In genomic region chr8:108019651-108020050, GRCm38 (mm10) we compare ENCODE assay signal across 24 mouse cellular contexts.
DNase-seq lines count a peak whose midpoint lies in the region; ATAC-seq and TF ChIP-seq lines count a peak whose summit lies in the region.
"Had no signal": no experiment of that assay in that cellular context is flagged by ENCODE, and none has a peak within 500 bp of the region (broad histone marks: within the 10 kb centered on the region; RNA-seq: fewer than 3 reads in every experiment).

No protein-coding gene starts in this region.

- peak overlapping the region; percentile 20; the same call in 1 of the 2 replicates for H3K27ac ChIP-seq in embryonic facial prominence, embryonic 10.5 days (replicated peaks)
- peak overlapping the region; percentile 80; the same call in 1 of the 2 replicates for H3K27ac ChIP-seq in limb, embryonic 12.5 days
- H3K27ac ChIP-seq in neural tube, embryonic 15.5 days (replicated peaks), result no peak overlapping the region
- no peak overlapping the region for H3K27ac ChIP-seq in thymus, adult 2 months (ENCODE audit: control insufficient read depth, insufficient read depth, low read length)
- H3K27ac ChIP-seq: embryonic facial prominence, embryonic 15.5 days; forebrain, embryonic 15.5 days; heart, embryonic 13.5 days; hindbrain, embryonic 14.5 days; hindbrain, postnatal 0 days had no signal

- H3K27me3 ChIP-seq in embryonic facial prominence, embryonic 10.5 days (replicated peaks; ENCODE audit: low read depth, poor library complexity, severe bottlenecking), result no peaks in the 10 kb centered on the region
- H3K27me3 ChIP-seq in limb, embryonic 12.5 days, result no peaks in the 10 kb centered on the region; the same call in 1 of the 2 replicates
- H3K27me3 ChIP-seq in neural tube, embryonic 15.5 days (replicated peaks), result no peaks in the 10 kb centered on the region
- no peaks in the 10 kb centered on the region for H3K27me3 ChIP-seq in thymus, adult 2 months (ENCODE audit: control insufficient read depth, insufficient read depth, low read length)
- H3K27me3 ChIP-seq: embryonic facial prominence, embryonic 15.5 days; forebrain, embryonic 15.5 days; heart, embryonic 13.5 days had no signal

- no peak for TF ChIP-seq POLR2A in thymus, adult 2 months (IDR thresholded peaks at IDR 0.05; ENCODE audit: control insufficient read depth, extremely low read depth, insufficient read depth, low read length, poor library complexity)

- no peak for TF ChIP-seq CTCF in thymus, adult 2 months (IDR thresholded peaks at IDR 0.05; ENCODE audit: borderline replicate concordance, control insufficient read depth, extremely low read depth, insufficient read depth, low read length, poor library complexity)

- ATAC-seq in limb, embryonic 12.5 days (ENCODE audit: insufficient number of reproducible peaks, insufficient read depth, low FRiP score, low TSS enrichment, low read depth), result no peak; the same call in 1 of the 2 replicates
- no peak for ATAC-seq in neural tube, embryonic 15.5 days (ENCODE audit: low FRiP score)
- ATAC-seq: CD4-positive, CD25-positive, alpha-beta regulatory T cell, adult 4 months; forebrain, embryonic 15.5 days; hindbrain, postnatal 0 days; inflammation-experienced regulatory T-cells, adult 6 months had no signal

- H3K36me3 ChIP-seq in embryonic facial prominence, embryonic 10.5 days (replicated peaks), result no peaks in the 10 kb centered on the region
- H3K36me3 ChIP-seq in limb, embryonic 12.5 days, result no peaks in the 10 kb centered on the region
- H3K36me3 ChIP-seq in neural tube, embryonic 15.5 days, result no peaks in the 10 kb centered on the region
- H3K36me3 ChIP-seq in thymus, adult 2 months (ENCODE audit: control insufficient read depth, insufficient read depth, low read length), result no peaks in the 10 kb centered on the region
- H3K36me3 ChIP-seq: embryonic facial prominence, embryonic 15.5 days; forebrain, embryonic 15.5 days; heart, embryonic 13.5 days had no signal

- no peak overlapping the region for H3K4me3 ChIP-seq in embryonic facial prominence, embryonic 10.5 days
- no peak overlapping the region for H3K4me3 ChIP-seq in limb, embryonic 12.5 days (replicated peaks)
- H3K4me3 ChIP-seq in neural tube, embryonic 15.5 days (replicated peaks), result no peak overlapping the region
- no peak overlapping the region for H3K4me3 ChIP-seq in thymus, adult 2 months (ENCODE audit: control insufficient read depth, insufficient read depth, low read length)
- H3K4me3 ChIP-seq: embryonic facial prominence, embryonic 15.5 days; forebrain, embryonic 15.5 days; heart, embryonic 13.5 days had no signal

- no peak overlapping the region for H3K9ac ChIP-seq in limb, embryonic 12.5 days (replicated peaks)
- no peak overlapping the region for H3K9ac ChIP-seq in neural tube, embryonic 15.5 days (replicated peaks)
- H3K9ac ChIP-seq: embryonic facial prominence, embryonic 15.5 days; forebrain, embryonic 15.5 days; heart, embryonic 13.5 days; hindbrain, embryonic 14.5 days had no signal

- no peaks in the 10 kb centered on the region for H3K9me3 ChIP-seq in embryonic facial prominence, embryonic 10.5 days
- H3K9me3 ChIP-seq in limb, embryonic 12.5 days, result no peaks in the 10 kb centered on the region
- H3K9me3 ChIP-seq in neural tube, embryonic 15.5 days (replicated peaks), result no peaks in the 10 kb centered on the region
- H3K9me3 ChIP-seq: embryonic facial prominence, embryonic 15.5 days; forebrain, embryonic 15.5 days; heart, embryonic 13.5 days had no signal

- no peak overlapping the region for H3K4me2 ChIP-seq in limb, embryonic 12.5 days
- no peak overlapping the region for H3K4me2 ChIP-seq in neural tube, embryonic 15.5 days
- H3K4me2 ChIP-seq: embryonic facial prominence, embryonic 15.5 days; forebrain, embryonic 15.5 days; heart, embryonic 13.5 days; hindbrain, embryonic 14.5 days had no signal

- peaks cover 56% of the 10 kb centered on the region for H3K4me1 ChIP-seq in embryonic facial prominence, embryonic 10.5 days
- H3K4me1 ChIP-seq in limb, embryonic 12.5 days (replicated peaks), result peaks cover 61% of the 10 kb centered on the region
- H3K4me1 ChIP-seq in neural tube, embryonic 15.5 days, result 0 out of 2 replicates have a peak, but pooled peaks cover 4% of the 10 kb centered on the region
- H3K4me1 ChIP-seq in thymus, adult 2 months (replicated peaks; ENCODE audit: control insufficient read depth, insufficient read depth, low read length), result no peaks in the 10 kb centered on the region
- H3K4me1 ChIP-seq: forebrain, embryonic 15.5 days had no signal

- 59% methylated on average over 3 of the region's 3 CpGs for whole genome bisulfite sequencing in embryonic facial prominence, embryonic 10.5 days
- WGBS in limb, embryonic 12.5 days, result 20% methylated on average over 3 of the region's 3 CpGs
- 69% methylated on average over 3 of the region's 3 CpGs for WGBS in neural tube, embryonic 15.5 days
- 92% methylated on average over 3 of the region's 3 CpGs for WGBS in thymus, adult 2 months

- no peak for DNase-seq in embryonic facial prominence, embryonic 10.5 days (ENCODE audit: low spot score)
- DNase-seq in forelimb bud, embryonic 11.5 days (ENCODE audit: low read depth, low spot score), result peak; percentile 70
- no peak for DNase-seq in frontal cortex, postnatal 25 days (ENCODE audit: low spot score in 2 of 2)
- DNase-seq in thymus, adult 2 months, result no peak
- DNase-seq: adrenal gland, adult 2 months; adrenal gland, postnatal 14 days; cerebellum, adult 11-12 months; cerebellum, adult 8-10 months; cerebellum, postnatal 10 days; cerebellum, postnatal 36 days; embryo, embryonic 11 days; gastrocnemius, postnatal 25 days; heart, adult 18-20 months; heart, postnatal 14 days; heart, postnatal 4 days had no signal

Comparison
In these comparisons a context has a peak if more than half of its experiments do, and no peak if none do; other contexts are left out.
1. H3K27ac ChIP-seq: peak in embryonic facial prominence, embryonic 10.5 days (single experiment) and limb, embryonic 12.5 days (single experiment); none in neural tube, embryonic 15.5 days (single experiment) and thymus, adult 2 months (single experiment).